Mouse (Mus musculus): ENCODE measurements around the gene Acad9.

DNA sequence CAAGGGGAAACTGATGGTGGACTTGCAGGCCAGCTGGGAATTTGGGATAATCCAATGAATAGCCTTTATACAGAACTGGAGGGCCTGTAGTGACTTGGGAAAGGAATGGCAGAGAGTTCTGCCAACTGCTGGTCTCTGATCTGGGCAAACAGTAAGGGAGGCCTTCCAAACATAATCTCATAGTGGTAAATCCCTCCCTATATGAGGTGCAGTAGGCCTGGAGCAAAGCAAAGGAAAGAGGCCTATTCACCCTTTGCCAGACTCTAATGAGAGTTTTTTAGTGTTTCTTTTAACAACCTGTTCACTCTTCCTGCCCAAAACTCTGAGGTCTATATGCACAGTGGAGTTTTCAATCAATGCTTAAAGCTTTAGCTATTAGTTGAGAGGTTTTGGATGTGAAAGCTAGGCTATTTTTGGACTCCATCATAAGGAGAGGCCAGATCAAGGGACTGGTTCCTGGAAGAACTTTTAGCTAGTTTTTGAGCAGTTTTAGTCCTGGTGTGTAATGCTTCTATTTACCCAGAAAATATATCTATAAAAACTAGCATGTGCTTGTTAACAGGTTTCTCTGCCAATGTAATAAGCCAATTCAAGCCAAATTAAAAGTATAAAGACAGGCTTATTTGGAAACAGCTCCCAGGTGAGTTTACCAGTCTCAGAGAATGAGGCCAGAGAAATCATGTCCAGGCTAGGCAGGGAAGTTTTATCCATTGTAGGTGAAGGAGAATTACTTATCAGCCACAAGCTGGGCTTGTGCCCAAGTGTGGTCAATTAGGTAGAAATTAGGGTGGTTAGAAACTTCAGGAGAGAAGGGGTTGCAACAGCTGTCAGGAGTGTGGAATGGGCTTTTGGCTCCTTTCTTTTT lies 54.1 kb downstream of the Acad9 start:
- TF ChIP-seq CTCF (IDR thresholded peaks at IDR 0.05; ENCODE audit: low read depth, low read length), result no peak
- no peak for TF ChIP-seq POLR2A (IDR thresholded peaks at IDR 0.05; ENCODE audit: borderline replicate concordance, low read depth, low read length)
